Mouse (Mus musculus) brain, adult 2 months (tissue): ENCODE results near the gene Olfr1322.
A peak's percentile ranks its signal among the peaks of the same experiment; 100 is the strongest.

Experiments
- DNase-seq: peaks from one replicate; pipeline ENCODE4 v3.0.0; 2011; ENCODE audit warnings: low read depth, low spot score

Olfr1322 gene

GRCm38 (mm10) chrX:49891383-49891782, at the start of gene Olfr1322:
Gene Olfr1322 (minus strand): TSS chrX:49891483.
- DNase-seq = no peak

- peak; percentile 0 for DNase-seq
Observed at GRCm38 (mm10) chrX:49877651-49878349, 13.5 kb downstream of the Olfr1322 start.
